Mouse (Mus musculus) bone marrow macrophage, adult 2 months (primary cell): Measurements from ENCODE around the gene Sept9.

Experiments
- CTCF ChIP-seq: IDR thresholded peaks from 2 replicates; pipeline ENCODE4 v1.5.1; 2012; ENCODE audit warnings: low read depth, mild to moderate bottlenecking, low read length, moderate library complexity
- POLR2A ChIP-seq: IDR thresholded peaks from 2 replicates; pipeline ENCODE4 v1.6.1; 2012; ENCODE audit warnings: mild to moderate bottlenecking, low read depth, low read length, borderline replicate concordance

DNA sequence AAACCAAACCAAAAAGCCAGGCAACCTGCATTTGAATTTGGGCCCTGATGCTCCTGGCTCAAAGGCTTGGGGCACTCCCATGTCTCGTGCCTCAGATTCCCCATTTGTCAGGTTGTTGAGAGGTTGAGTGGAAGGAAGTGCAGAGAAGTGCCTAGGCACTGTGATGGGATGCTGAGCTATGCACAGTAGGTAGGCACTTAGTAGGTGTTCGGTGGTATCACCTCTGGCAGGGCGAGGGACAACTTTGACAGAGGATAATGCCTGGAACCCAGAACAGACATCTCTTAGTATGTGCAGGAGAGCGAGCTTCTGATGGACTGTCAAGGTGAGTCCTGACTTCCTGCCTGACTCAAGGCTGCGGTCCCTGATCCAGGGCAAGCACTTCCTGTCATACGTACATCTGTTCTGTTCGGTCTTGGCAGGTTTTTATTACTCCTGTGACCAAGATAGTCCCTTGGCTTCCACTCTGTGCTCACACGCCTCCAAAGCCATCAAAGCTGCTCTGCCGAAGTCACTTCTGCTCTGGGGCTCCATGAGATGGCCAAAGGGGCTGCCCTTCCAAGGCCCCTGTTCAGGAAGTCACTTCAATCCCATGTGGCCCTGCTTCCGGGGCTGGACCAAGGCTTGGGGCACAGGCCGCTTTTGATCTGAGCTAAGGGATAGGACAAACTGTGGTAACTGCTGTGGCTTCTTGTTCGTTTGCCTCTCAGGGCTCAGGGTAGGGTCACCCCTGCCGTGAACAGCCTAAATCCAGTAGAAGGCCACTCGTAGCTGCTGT is 107.0 kb downstream of the Sept9 start:
- TF ChIP-seq CTCF (no peak), POLR2A (no peak)
